14 mouse cellular contexts compared by ENCODE assay signal in the genomic region with DNA sequence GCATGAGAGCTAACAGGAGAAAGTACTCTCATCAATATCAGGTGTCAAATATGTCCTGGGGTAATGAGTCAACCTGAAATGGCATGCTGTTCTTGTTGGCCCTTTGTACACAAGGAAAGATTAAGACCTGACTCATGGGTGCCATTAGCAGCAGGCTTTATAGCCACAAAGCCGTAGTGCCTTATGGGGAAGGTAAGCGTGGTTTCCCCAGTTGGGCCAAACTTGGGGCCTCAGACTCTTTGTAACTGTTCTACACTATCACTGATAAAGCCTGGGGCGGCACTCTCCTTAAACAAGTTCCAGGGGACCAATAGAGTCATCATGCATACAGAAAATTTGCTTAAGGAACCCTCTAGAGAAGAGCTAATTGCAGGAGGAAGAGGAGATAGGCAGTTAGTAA.
"Had no signal": no experiment of that assay in that cellular context is flagged by ENCODE, and none has a peak within 500 bp of the region (broad histone marks: within the 10 kb centered on the region; RNA-seq: fewer than 3 reads in every experiment).

No protein-coding gene starts in this region.

- H3K9me3 ChIP-seq: limb, embryonic 13.5 days; midbrain, embryonic 12.5 days; neural tube, embryonic 13.5 days had no signal

- H3K4me2 ChIP-seq: limb, embryonic 13.5 days; midbrain, embryonic 12.5 days; neural tube, embryonic 13.5 days had no signal

- H3K36me3 ChIP-seq: limb, embryonic 13.5 days; midbrain, embryonic 12.5 days; neural tube, embryonic 13.5 days had no signal

- H3K27me3 ChIP-seq: limb, embryonic 13.5 days; midbrain, embryonic 12.5 days; neural tube, embryonic 13.5 days had no signal

- H3K27ac ChIP-seq: kidney, postnatal 0 days; limb, embryonic 13.5 days; midbrain, embryonic 12.5 days; neural tube, embryonic 13.5 days had no signal

- H3K4me3 ChIP-seq: limb, embryonic 13.5 days; midbrain, embryonic 12.5 days; neural tube, embryonic 13.5 days had no signal

- ATAC-seq: intestine, postnatal 0 days; midbrain, embryonic 16.5 days had no signal

- H3K9ac ChIP-seq: limb, embryonic 13.5 days; midbrain, embryonic 12.5 days; neural tube, embryonic 13.5 days had no signal

- DNase-seq: kidney, adult 8-10 months; kidney, postnatal 36 days; left cerebral cortex, postnatal 4 days; lung, adult 18-20 months; retina, postnatal 1 day; right cerebral cortex, postnatal 4 days; spleen, adult 18-20 months; thymus, postnatal 36 days had no signal
